Mouse (Mus musculus) forebrain, embryonic 14.5 days (tissue): ENCODE measurements around the gene Trim75. TPM values are rescaled to one million over a fixed set of nuclear protein-coding genes. Genes with fewer than 3 reads are reported as not detected.

Source experiments
- ATAC-seq: fragments of 200-750 bp; cut with Nextera tagmentation; 2 replicates; pipeline ENCODE4 v1.8.0; 2017; ENCODE audit warnings: mild to moderate bottlenecking, moderate library complexity
- DNase-seq: peaks from one replicate; pipeline ENCODE4 v3.0.0-alpha.2; 2015; ENCODE audit warnings: low spot score
- H3K27ac ChIP-seq: fragments of 300-500 bp; sonication (generic); 2 replicates; pipeline ENCODE4 v1.5.1; 2014; ENCODE audit warnings: low read depth, mild to moderate bottlenecking, control low read depth, low read length, moderate library complexity
- H3K27me3 ChIP-seq: fragments of 300-500 bp; sonication (generic); replicated peaks from 2 replicates; pipeline ENCODE4 v1.6.1; 2014; ENCODE audit warnings: low read length, control low read depth, mixed read lengths; ENCODE audit not compliant: control insufficient read depth, insufficient read depth
- H3K36me3 ChIP-seq: fragments of 300-500 bp; sonication (generic); 2 replicates; pipeline ENCODE4 v1.6.1; 2014; ENCODE audit warnings: low read length, control low read depth; ENCODE audit not compliant: control insufficient read depth, insufficient read depth
- H3K4me1 ChIP-seq: fragments of 300-500 bp; sonication (generic); 2 replicates; pipeline ENCODE4 v1.6.1; 2014; ENCODE audit warnings: antibody characterized with exemption, low read length, control low read depth; ENCODE audit not compliant: control insufficient read depth, insufficient read depth
- H3K4me2 ChIP-seq: fragments of 300-500 bp; sonication (generic); 2 replicates; pipeline ENCODE4 v1.6.1; 2014; ENCODE audit warnings: mild to moderate bottlenecking, control low read depth, low read length
- H3K4me3 ChIP-seq: fragments of 300-500 bp; sonication (generic); 2 replicates; pipeline ENCODE4 v1.5.1; 2014; ENCODE audit warnings: low read depth, low read length, control low read depth
- H3K9ac ChIP-seq: fragments of 300-500 bp; sonication (generic); 2 replicates; pipeline ENCODE4 v1.6.1; 2014; ENCODE audit warnings: mild to moderate bottlenecking, low read length, control low read depth, moderate library complexity
- H3K9me3 ChIP-seq: fragments of 300-500 bp; sonication (generic); replicated peaks from 2 replicates; pipeline ENCODE4 v1.6.1; 2016; ENCODE audit warnings: low read length, control low read depth, mixed read lengths; ENCODE audit not compliant: control insufficient read depth
- WGBS: fragments of 180-500 bp; shearing (Covaris S2); extraction: QIAGEN DNeasy Blood & Tissue Kit; methylation state at CpG from one replicate; pipeline ENCODE4 v1.1.7; 2014; 5-methylcytosine and 5-hydroxymethylcytosine counted together
- polyA plus RNA-seq: library from polyadenylated mRNA; unstranded; fragments of >200 nt; fragmentation: Nextera tagmentation; extraction: Ambion mirVana; gene quantifications from 2 replicates; pipeline ENCODE4 v1.2.1, GENCODE M21; 2014

The Trim75 gene
- polyA plus RNA-seq = 0.09 TPM in 1 of 2 replicates, not detected in the other

- no peak within 1 kb of the TSS for H3K4me2 ChIP-seq
- ATAC-seq (no peak), DNase-seq (no peak)
- H3K9ac ChIP-seq = no peak within 1 kb of the TSS
- H3K4me1 ChIP-seq = no peaks in the 10 kb centered on the region
- H3K36me3 ChIP-seq = no peaks in the 10 kb centered on the region
- WGBS = 89% methylated on average over 4 of the region's 4 CpGs
- H3K27ac ChIP-seq = no peak within 1 kb of the TSS
- H3K27me3 ChIP-seq = no peaks in the 10 kb centered on the region
- H3K4me3 ChIP-seq = no peak within 1 kb of the TSS
- H3K9me3 ChIP-seq = no peaks in the 10 kb centered on the region; the same call in 1 of the 2 replicates
Measured at GRCm38 (mm10) chr8:64987731-64988130, at the start of gene Trim75. TSS of gene Trim75 (minus strand) at chr8:64987831.

DNA sequence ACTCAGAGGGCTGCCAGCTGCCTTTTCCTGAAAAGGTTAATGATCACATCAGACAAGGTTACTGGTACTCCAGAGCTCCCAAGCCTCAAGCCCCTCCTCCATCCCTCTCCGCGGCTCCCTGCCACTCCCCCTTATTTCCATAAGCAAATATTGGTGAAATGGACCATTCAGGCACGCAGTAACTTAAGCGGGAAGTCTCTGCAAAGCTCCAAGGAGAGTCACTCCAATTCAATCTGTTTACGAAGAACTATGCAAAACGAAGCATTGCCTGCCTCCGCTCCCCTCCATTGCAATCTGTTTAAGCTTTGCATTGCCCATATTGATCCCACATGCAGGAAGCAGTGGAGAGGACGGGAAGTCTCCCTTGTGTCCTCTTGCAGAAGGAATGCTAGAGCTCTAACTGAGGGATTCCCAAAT, 49.5 kb upstream of the Trim75 start, which contains the start of gene Apela:
Apela (minus strand) TSS at position 220 of the 417 bp plus-strand sequence.
- H3K36me3 ChIP-seq = no peaks in the 10 kb centered on the region
- peak within 1 kb of the TSS; percentile 20 for H3K4me3 ChIP-seq
- ATAC-seq = peak; percentile 76; the same call in 1 of the 2 replicates
- peak within 1 kb of the TSS; percentile 13; the same call in 1 of the 2 replicates for H3K9ac ChIP-seq
- no peaks in the 10 kb centered on the region for H3K27me3 ChIP-seq
- H3K4me1 ChIP-seq = no peaks in the 10 kb centered on the region
- no peak within 1 kb of the TSS for H3K27ac ChIP-seq
- WGBS = 2% methylated on average over 8 of the region's 8 CpGs
- H3K9me3 ChIP-seq = no peaks in the 10 kb centered on the region
- H3K4me2 ChIP-seq = peak within 1 kb of the TSS; percentile 49
- DNase-seq = peak; percentile 51

DNA sequence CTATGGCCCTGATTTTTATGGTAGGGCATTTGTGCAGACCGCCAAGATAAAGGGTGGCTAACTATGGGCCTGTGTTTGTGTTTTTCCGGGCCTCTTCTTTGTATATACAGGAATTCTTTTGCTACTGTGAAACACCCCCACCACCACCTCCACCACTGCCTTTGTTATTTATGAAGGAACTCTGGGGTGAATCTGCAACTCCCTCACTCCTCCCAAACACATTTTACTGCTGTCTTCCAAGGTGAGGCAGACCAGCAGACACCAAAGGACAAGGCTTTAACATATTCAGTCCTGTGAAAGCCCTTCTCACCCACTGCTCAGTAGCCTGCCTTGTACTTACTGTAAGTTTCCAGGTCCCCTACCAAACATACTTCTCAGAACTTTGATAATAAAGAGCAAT, 46.5 kb upstream of the Trim75 start:
- no peak for ATAC-seq
- Histone ChIP-seq H3K27me3 (no peaks in the 10 kb centered on the region), H3K9me3 (no peaks in the 10 kb centered on the region), H3K36me3 (no peaks in the 10 kb centered on the region), H3K4me1 (no peaks in the 10 kb centered on the region), H3K9ac (no peak overlapping the region), H3K4me2 (no peak overlapping the region), H3K27ac (no peak overlapping the region), H3K4me3 (no peak overlapping the region)
- 21% methylated on average over 2 of the region's 2 CpGs for WGBS
- no peak for DNase-seq

DNA sequence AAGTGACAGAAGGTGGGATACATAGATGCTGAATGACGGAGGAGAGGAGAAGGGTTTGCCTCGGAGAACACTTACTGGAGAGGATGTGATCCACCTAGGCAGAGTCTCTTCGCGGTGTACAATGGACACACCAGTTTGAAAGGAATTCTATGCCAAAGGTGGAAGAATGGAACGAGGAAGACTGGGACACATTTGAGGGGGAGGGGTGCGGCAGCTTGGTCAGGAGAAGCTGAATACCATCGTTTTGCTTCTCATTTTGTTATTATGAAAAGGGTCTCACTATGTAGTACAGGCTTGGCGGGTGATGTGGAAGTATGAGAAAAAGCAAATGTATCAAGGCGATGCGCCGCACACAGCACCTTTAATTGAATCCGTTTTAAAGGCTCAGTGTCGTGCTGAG, 45.4 kb upstream of the Trim75 start:
- Histone ChIP-seq H3K27me3 (no peaks in the 10 kb centered on the region), H3K9ac (no peak overlapping the region), H3K36me3 (no peaks in the 10 kb centered on the region), H3K9me3 (no peaks in the 10 kb centered on the region), H3K4me3 (no peak overlapping the region), H3K27ac (no peak overlapping the region), H3K4me1 (no peaks in the 10 kb centered on the region), H3K4me2 (no peak overlapping the region)
- no peak for ATAC-seq
- DNase-seq = no peak
- 79% methylated on average over 13 of the region's 13 CpGs for WGBS

DNA sequence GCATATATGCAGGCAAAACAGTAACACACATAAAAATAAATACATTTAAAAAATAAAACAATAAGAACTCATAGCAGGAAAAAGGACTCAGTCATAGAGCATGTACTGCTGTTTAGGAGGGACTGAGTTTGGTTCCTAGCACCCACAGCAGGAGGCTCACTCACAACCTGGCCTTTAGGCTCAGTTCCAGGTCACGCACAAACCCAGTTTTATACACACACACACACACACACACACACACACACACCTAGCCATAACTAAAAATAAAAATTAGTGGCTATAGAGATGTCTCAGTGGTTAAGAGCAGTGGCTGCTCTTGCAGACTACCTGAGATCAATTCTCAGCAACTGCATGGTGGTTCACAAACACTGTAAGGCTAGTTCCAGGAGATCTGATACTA, 44.5 kb upstream of the Trim75 start:
- 100% methylated on average over 1 of the region's 1 CpGs for WGBS
- Histone ChIP-seq H3K9me3 (no peaks in the 10 kb centered on the region), H3K4me1 (no peaks in the 10 kb centered on the region), H3K4me2 (no peak overlapping the region), H3K4me3 (no peak overlapping the region), H3K9ac (no peak overlapping the region), H3K36me3 (no peaks in the 10 kb centered on the region), H3K27ac (no peak overlapping the region), H3K27me3 (no peaks in the 10 kb centered on the region)
- ATAC-seq (no peak), DNase-seq (no peak)

GRCm38 (mm10) chr8:65030735-65031485, 43.3 kb upstream of the Trim75 start:
- H3K27me3 ChIP-seq = no peaks in the 10 kb centered on the region
- no peak for ATAC-seq
- DNase-seq = no peak
- WGBS = 80% methylated on average over 4 of the region's 4 CpGs
- no peaks in the 10 kb centered on the region for H3K9me3 ChIP-seq
- H3K4me1 ChIP-seq = no peaks in the 10 kb centered on the region
- H3K9ac ChIP-seq = no peak overlapping the region
- no peaks in the 10 kb centered on the region for H3K36me3 ChIP-seq
- H3K4me3 ChIP-seq = no peak overlapping the region
- no peak overlapping the region for H3K4me2 ChIP-seq
- no peak overlapping the region for H3K27ac ChIP-seq

DNA sequence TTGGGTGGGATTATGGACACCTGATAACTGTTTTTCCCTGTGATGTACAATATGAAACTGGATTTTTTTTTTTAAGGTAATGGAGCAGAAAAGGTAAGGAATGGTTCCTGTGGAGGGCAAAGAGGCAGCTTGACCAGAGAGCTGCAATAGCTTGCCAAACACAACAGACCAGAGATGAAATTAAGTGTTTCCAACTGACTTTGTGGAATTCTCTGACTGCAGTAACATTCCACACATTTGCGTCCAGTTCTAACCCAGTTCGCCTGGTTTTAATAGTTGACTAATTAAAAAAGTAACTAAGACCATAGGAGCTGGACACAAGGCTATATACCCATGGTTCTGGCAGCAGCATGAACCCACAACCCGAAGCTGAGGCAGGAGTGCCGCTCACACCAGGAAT, 42.1 kb upstream of the Trim75 start:
- Histone ChIP-seq H3K4me2 (no peak overlapping the region), H3K27me3 (no peaks in the 10 kb centered on the region), H3K9ac (no peak overlapping the region), H3K4me3 (no peak overlapping the region), H3K36me3 (no peaks in the 10 kb centered on the region), H3K4me1 (no peaks in the 10 kb centered on the region), H3K27ac (no peak overlapping the region), H3K9me3 (no peaks in the 10 kb centered on the region)
- no peak for DNase-seq
- WGBS = 88% methylated on average over 4 of the region's 4 CpGs
- no peak for ATAC-seq

- H3K4me3 ChIP-seq = no peak overlapping the region
- H3K4me2 ChIP-seq = no peak overlapping the region
- no peaks in the 10 kb centered on the region for H3K27me3 ChIP-seq
- ATAC-seq = no peak
- DNase-seq = no peak
- no peaks in the 10 kb centered on the region for H3K36me3 ChIP-seq
- H3K27ac ChIP-seq = no peak overlapping the region
- H3K9ac ChIP-seq = no peak overlapping the region
- H3K4me1 ChIP-seq = no peaks in the 10 kb centered on the region
- WGBS = 75% methylated on average over 12 of the region's 12 CpGs
- H3K9me3 ChIP-seq = no peaks in the 10 kb centered on the region
Measured at GRCm38 (mm10) chr8:65028959-65029686, 41.5 kb upstream of the Trim75 start.

GRCm38 (mm10) chr8:65022485-65022884, 34.9 kb upstream of the Trim75 start:
- 48% methylated on average over 8 of the region's 8 CpGs for WGBS
- DNase-seq = peak; percentile 63
- Histone ChIP-seq H3K27me3 (no peaks in the 10 kb centered on the region), H3K4me3 (no peak overlapping the region), H3K4me2 (no peak overlapping the region), H3K9me3 (no peaks in the 10 kb centered on the region), H3K27ac (no peak overlapping the region), H3K36me3 (no peaks in the 10 kb centered on the region), H3K9ac (no peak overlapping the region), H3K4me1 (no peaks in the 10 kb centered on the region)
- ATAC-seq = peak; percentile 60; the same call in 1 of the 2 replicates
